Mouse (Mus musculus) limb, embryonic 11.5 days (tissue): ENCODE results near the gene Mrpl21. TPM values are rescaled to one million over a fixed set of nuclear protein-coding genes. Genes with fewer than 3 reads are reported as not detected.

Experiments used
- ATAC-seq: fragments of 200-750 bp; cut with Nextera tagmentation; 2 replicates; pipeline ENCODE4 v1.8.0; 2017; ENCODE audit warnings: low read depth; ENCODE audit not compliant: insufficient number of reproducible peaks, low FRiP score, low TSS enrichment
- DNase-seq: peaks from one replicate; pipeline ENCODE4 v3.0.0-alpha.2; 2015; ENCODE audit warnings: low spot score
- H3K27ac ChIP-seq: fragments of 300-500 bp; sonication (generic); replicated peaks from 2 replicates; pipeline ENCODE4 v1.5.1; 2014; ENCODE audit warnings: low read depth, mild to moderate bottlenecking, low read length
- H3K27me3 ChIP-seq: fragments of 300-500 bp; sonication (generic); 2 replicates; pipeline ENCODE4 v1.6.1; 2014; ENCODE audit warnings: mild to moderate bottlenecking, low read length, mixed read lengths; ENCODE audit not compliant: control insufficient read depth, insufficient read depth
- H3K36me3 ChIP-seq: fragments of 300-500 bp; sonication (generic); 2 replicates; pipeline ENCODE4 v1.6.1; 2014; ENCODE audit warnings: mild to moderate bottlenecking, low read length, moderate library complexity, mixed read lengths; ENCODE audit not compliant: control insufficient read depth, insufficient read depth
- H3K4me1 ChIP-seq: fragments of 300-500 bp; sonication (generic); 2 replicates; pipeline ENCODE4 v1.6.1; 2014; ENCODE audit warnings: low read length, mixed read lengths; ENCODE audit not compliant: control insufficient read depth, insufficient read depth
- H3K4me2 ChIP-seq: fragments of 300-500 bp; sonication (generic); 2 replicates; pipeline ENCODE4 v1.6.1; 2014; ENCODE audit warnings: low read depth, mild to moderate bottlenecking, moderate library complexity; ENCODE audit not compliant: severe bottlenecking
- H3K4me3 ChIP-seq: fragments of 300-500 bp; sonication (generic); 2 replicates; pipeline ENCODE4 v1.5.1; 2014; ENCODE audit warnings: low read depth, low read length
- H3K9ac ChIP-seq: fragments of 300-500 bp; sonication (generic); 2 replicates; pipeline ENCODE4 v1.6.1; 2014; ENCODE audit warnings: mild to moderate bottlenecking, low read length
- H3K9me3 ChIP-seq: fragments of 300-500 bp; sonication (generic); 2 replicates; pipeline ENCODE4 v1.6.1; 2016; ENCODE audit warnings: low read length; ENCODE audit not compliant: control insufficient read depth
- WGBS: fragments of 180-500 bp; shearing (Covaris S2); extraction: QIAGEN DNeasy Blood & Tissue Kit; methylation state at CpG from one replicate; pipeline ENCODE4 v1.1.7; 2014; 5-methylcytosine and 5-hydroxymethylcytosine counted together
- polyA plus RNA-seq: library from polyadenylated mRNA; unstranded; fragments of >200 nt; fragmentation: Nextera tagmentation; extraction: Ambion mirVana; gene quantifications from 2 replicates; pipeline ENCODE4 v1.2.1, GENCODE M21; 2014

The Mrpl21 gene
- polyA plus RNA-seq, 1 experiment from 2014 or later: 155 TPM

- DNase-seq (no peak), ATAC-seq (no peak)
- H3K27ac ChIP-seq: no peak overlapping the region
- 77% methylated on average over 4 of the region's 4 CpGs for WGBS
- peaks cover 3% of the 10 kb centered on the region; the same call in 1 of the 2 replicates for H3K4me1 ChIP-seq
- H3K27me3 ChIP-seq: no peaks in the 10 kb centered on the region
- no peaks in the 10 kb centered on the region for H3K9me3 ChIP-seq
- peaks cover 3% of the 10 kb centered on the region; the same call in 1 of the 2 replicates for H3K36me3 ChIP-seq
- peak overlapping the region; percentile 57 for H3K4me3 ChIP-seq
- peak overlapping the region; percentile 57 for H3K4me2 ChIP-seq
- peak overlapping the region; percentile 77 for H3K9ac ChIP-seq
These were observed 815 bp upstream of the Mrpl21 start for GRCm38 (mm10) chr19:3281886-3282285.

GRCm38 (mm10) chr19:3289006-3289405, 6.3 kb downstream of the Mrpl21 start:
- Histone ChIP-seq H3K27me3 (no peaks in the 10 kb centered on the region), H3K4me1 (no peaks in the 10 kb centered on the region), H3K4me3 (no peak overlapping the region), H3K4me2 (no peak overlapping the region), H3K36me3 (peaks cover 21% of the 10 kb centered on the region; the same call in 1 of the 2 replicates), H3K27ac (no peak overlapping the region), H3K9ac (no peak overlapping the region), H3K9me3 (no peaks in the 10 kb centered on the region)
- 88% methylated on average over 1 of the region's 1 CpGs for WGBS
- DNase-seq (no peak), ATAC-seq (no peak)

GRCm38 (mm10) chr19:3292028-3292427, 9.3 kb downstream of the Mrpl21 start:
- H3K4me1 ChIP-seq: no peaks in the 10 kb centered on the region
- H3K4me3 ChIP-seq: no peak overlapping the region
- peaks cover 21% of the 10 kb centered on the region; the same call in 1 of the 2 replicates for H3K36me3 ChIP-seq
- WGBS: 76% methylated on average over 2 of the region's 2 CpGs
- no peaks in the 10 kb centered on the region for H3K9me3 ChIP-seq
- DNase-seq: peak; percentile 69
- no peak overlapping the region for H3K9ac ChIP-seq
- no peak overlapping the region for H3K27ac ChIP-seq
- no peaks in the 10 kb centered on the region for H3K27me3 ChIP-seq
- H3K4me2 ChIP-seq: no peak overlapping the region
- no peak for ATAC-seq

GRCm38 (mm10) chr19:3292993-3293392, 10.3 kb downstream of the Mrpl21 start:
- peaks cover 21% of the 10 kb centered on the region; the same call in 1 of the 2 replicates for H3K36me3 ChIP-seq

GRCm38 (mm10) chr19:3295245-3295644, 12.5 kb downstream of the Mrpl21 start:
- Histone ChIP-seq H3K27ac (no peak overlapping the region), H3K4me1 (no peaks in the 10 kb centered on the region), H3K9ac (no peak overlapping the region), H3K4me3 (no peak overlapping the region), H3K4me2 (no peak overlapping the region), H3K36me3 (peaks cover 13% of the 10 kb centered on the region; the same call in 1 of the 2 replicates), H3K9me3 (no peaks in the 10 kb centered on the region), H3K27me3 (no peaks in the 10 kb centered on the region)
- WGBS: 83% methylated on average over 6 of the region's 6 CpGs
- ATAC-seq: no peak
- no peak for DNase-seq

More at GRCm38 (mm10) chr19:3292993-3293392, 10.3 kb downstream of the Mrpl21 start:
- Histone ChIP-seq H3K4me3 (no peak overlapping the region), H3K4me1 (no peaks in the 10 kb centered on the region), H3K9me3 (no peaks in the 10 kb centered on the region), H3K9ac (no peak overlapping the region), H3K27ac (no peak overlapping the region), H3K4me2 (no peak overlapping the region), H3K27me3 (no peaks in the 10 kb centered on the region)
- no peak for DNase-seq
- 97% methylated on average over 1 of the region's 1 CpGs for WGBS
- ATAC-seq: no peak

- H3K27ac ChIP-seq: no peak overlapping the region
- H3K27me3 ChIP-seq: no peaks in the 10 kb centered on the region
- H3K9ac ChIP-seq: no peak overlapping the region
- no peaks in the 10 kb centered on the region for H3K9me3 ChIP-seq
- peaks cover 2% of the 10 kb centered on the region; the same call in 1 of the 2 replicates for H3K36me3 ChIP-seq
- no peaks in the 10 kb centered on the region for H3K4me1 ChIP-seq
- no peak overlapping the region for H3K4me2 ChIP-seq
- H3K4me3 ChIP-seq: no peak overlapping the region
- DNase-seq: no peak
- no peak for ATAC-seq
These were observed 14.3 kb downstream of the Mrpl21 start for GRCm38 (mm10) chr19:3297034-3297433.

- Histone ChIP-seq H3K9me3 (no peaks in the 10 kb centered on the region), H3K27me3 (no peaks in the 10 kb centered on the region), H3K9ac (no peak overlapping the region), H3K4me2 (no peak overlapping the region), H3K4me3 (no peak overlapping the region), H3K27ac (no peak overlapping the region), H3K4me1 (no peaks in the 10 kb centered on the region), H3K36me3 (peaks cover 1% of the 10 kb centered on the region; the same call in 1 of the 2 replicates)
- DNase-seq (no peak), ATAC-seq (no peak)
- 80% methylated on average over 7 of the region's 7 CpGs for whole genome bisulfite sequencing
These were observed 15.1 kb downstream of the Mrpl21 start for GRCm38 (mm10) chr19:3297775-3298174.

- Histone ChIP-seq H3K36me3 (no peaks in the 10 kb centered on the region), H3K27ac (no peak overlapping the region), H3K9ac (no peak overlapping the region), H3K4me1 (no peaks in the 10 kb centered on the region), H3K4me2 (no peak overlapping the region), H3K4me3 (no peak overlapping the region), H3K27me3 (no peaks in the 10 kb centered on the region), H3K9me3 (no peaks in the 10 kb centered on the region)
- ATAC-seq (no peak), DNase-seq (no peak)
- 63% methylated on average over 4 of the region's 4 CpGs for WGBS
These were observed 21.3 kb downstream of the Mrpl21 start for GRCm38 (mm10) chr19:3304017-3304416.
